Mouse (Mus musculus) mesoderm, embryonic 11.5 days (tissue): ENCODE measurements around the gene Golph3.
A peak's percentile ranks its signal among the peaks of the same experiment; 100 is the strongest.

Source experiments
- DNase-seq: peaks from one replicate; pipeline ENCODE4 v3.0.0-alpha.2; 2012; ENCODE audit warnings: low read depth, low spot score

The Golph3 gene

DNA sequence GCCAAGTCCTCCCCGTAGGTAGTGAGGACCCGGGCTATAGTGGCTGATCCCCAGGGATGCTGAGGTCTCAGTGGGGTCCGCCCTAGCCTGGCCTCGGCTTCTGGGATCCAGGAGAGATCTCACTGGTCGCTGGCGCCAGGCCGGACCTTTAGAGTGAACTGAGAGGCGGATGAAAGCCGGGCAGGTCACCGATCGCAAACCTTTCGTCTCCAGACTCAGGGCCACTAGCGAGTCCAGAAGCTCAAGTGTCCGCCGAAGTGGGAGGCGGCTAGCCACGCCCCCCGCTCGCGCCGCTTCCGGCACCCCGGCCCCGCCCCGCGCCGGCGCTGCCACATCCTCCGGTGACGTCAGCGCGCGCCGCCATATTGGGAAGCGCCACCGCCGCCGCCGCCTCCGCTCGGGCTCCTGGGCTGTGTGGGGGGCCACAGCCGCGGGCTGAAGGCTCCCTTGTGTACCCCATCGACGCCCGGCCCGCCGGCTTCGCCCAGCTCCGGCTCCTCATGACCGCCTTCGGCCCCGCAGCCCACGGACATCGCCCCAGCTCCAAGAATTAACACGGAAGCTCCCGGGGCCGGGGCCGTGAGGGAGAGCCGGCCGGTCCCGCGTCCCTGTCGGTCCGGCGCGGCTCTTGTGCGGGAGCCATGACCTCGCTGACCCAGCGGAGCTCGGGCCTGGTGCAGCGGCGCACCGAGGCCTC is at the start of gene Golph3:
Golph3 (plus strand) TSS at position 360 of the 697 bp plus-strand sequence.
- peak; percentile 91 for DNase-seq

DNA sequence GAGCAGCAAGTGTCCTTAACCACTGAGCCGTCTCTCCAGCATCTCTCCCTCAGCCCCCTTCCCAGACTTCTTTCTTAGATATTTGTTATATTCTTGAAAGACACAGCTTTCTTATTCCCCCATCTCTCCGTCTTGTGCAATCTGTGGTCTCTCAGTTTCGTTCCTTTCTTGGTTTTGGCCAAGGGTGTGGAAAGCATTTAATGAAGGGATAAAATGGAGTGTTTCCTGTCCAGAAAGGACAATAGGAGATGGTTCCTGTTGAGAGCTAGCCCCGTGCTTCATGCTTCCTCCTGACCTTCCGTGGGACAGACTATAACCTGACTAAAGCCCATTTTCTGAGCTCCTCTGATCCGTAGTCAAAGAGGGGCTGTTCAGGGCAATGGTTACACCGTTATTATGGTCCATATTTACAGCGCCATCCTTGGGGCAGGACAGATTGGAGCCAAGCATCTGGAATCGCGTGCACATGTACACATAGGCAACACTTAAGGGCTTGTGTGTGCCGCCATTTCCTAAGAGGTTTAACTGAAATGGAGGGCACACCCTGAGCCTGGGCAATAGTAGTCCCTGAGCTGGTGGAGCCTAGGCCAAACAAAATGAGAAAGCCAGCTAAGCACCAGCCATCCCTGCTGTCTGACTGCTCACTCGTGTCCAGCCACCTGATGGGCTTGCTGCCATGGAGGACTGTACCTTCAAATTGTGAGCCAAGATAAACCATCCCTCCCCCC is 47.8 kb upstream of the Golph3 start:
- no peak for DNase-seq

DNA sequence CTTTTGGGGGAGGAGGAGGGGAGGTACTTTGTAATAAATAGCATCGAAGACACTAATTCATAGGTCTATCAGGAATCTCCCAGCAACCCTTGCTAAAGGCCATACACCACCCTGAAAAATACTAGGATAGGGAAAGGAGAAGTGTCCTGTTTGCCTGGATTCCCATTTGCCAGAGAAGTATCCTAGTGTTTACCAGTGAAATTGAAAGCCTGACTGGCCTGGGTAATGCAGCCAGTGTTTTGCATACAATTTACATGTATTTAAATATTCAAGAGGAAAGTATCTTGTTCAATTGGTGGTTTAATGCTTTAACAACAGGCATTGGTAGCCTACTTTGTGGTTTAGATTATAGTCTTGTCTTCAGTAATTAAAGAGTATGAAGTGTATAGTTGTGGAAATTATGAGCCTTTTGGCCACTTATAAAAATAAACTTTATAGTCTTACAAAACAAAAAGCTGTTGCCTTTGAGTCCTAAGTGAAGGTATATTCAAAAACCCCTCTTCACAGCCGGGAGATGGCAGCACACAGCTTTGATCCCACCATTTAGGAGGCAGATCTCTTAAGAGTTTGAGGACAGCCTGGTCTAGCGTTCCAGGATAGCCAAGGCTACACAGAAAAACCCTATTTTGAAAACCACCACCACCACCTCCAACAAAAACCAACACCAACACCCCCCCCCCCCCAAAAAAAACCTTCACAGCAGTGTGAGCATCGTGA is 47.0 kb upstream of the Golph3 start:
- DNase-seq, result no peak

DNA sequence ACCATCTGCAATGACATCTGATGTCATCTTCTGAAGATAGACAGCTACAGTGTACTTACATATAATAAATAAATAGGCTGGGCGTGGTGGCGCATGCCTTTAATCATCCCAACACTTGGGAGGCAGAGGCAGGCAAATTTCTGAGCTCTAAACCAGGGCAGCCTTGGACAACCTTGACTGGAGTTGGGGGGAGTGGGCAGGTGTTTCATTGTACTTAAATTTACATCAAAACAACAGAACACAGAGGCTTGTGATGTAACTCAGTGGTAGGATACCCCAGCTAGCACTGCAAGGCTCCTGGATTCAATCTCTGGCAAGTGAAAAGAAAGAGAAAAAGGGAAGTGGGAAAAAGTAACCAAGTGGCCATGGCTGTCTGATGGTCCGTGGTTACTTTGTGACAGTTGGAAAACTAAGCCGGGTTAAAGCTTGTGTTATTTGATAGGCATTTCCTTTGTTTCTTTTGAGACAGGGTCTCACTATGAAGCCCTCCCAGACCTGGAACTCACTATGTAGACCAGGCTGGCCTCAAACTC is 46.1 kb upstream of the Golph3 start:
- no peak for DNase-seq

DNA sequence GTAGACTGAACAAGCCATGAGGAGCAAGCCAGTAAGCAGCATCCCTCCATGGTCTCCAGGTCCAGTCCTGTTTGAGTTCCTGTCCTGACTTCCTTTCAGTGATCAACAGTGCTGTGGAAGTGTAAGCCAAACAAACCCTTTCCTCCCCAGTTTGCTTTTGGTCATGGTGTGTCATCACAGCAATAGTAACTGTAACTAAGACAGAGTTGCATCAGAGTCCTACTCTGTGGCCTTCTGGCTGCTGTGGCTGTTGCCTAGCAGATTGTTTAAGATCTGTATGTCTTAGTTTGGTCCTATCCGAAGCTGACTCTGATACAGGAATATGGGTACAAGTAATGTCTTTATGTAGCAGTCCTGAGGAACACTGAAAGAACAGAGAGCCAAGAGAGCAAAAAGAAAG is 41.4 kb upstream of the Golph3 start:
- DNase-seq, result no peak

DNA sequence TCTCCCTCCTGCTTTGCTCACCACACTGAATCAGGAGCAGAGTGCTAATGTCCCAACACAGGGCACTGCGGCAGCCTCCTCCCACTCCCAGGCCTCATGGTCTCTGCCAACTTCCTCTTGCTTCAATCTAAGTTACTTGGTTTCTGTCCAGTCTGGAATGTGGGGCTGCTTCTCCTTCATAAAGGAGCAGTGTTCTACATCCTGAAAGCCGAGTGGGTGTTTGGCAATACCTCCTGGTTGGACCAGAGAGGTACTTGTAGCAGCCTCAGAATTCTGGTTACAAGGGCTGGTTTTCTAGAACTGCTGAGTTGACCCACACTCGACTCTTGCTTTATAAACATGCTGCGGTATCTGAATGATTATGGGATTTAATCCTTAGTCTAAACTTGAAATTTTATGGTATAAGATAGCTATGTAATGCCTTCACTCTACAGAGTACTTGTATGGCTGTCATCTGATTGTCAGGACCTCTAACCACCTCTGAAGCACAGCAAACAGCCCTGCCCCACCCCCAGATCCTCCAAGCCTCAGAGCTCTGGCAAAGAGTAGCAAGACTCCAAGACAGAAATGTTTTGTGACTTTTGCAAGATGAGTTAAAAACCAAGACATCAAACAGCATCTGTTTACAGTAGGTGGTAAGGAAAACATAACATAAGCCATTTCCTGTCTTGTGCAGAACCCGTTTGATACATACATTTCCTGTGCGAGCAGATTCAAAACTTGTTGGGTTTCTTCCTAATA is 36.3 kb upstream of the Golph3 start:
- no peak for DNase-seq

DNA sequence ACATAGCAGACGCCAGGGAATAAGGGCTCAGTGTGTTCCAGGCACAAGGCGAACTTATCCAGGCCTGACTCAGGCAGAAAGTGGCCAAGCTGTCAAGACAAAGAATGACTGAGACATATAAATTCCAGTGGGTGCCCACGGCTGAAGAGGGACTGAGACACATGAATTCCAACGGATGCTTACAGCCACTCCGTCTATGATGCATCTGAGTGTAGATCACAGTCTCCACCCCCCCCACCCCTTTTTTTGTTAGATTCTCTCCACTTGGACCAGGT is 35.8 kb upstream of the Golph3 start:
- DNase-seq, result no peak

DNA sequence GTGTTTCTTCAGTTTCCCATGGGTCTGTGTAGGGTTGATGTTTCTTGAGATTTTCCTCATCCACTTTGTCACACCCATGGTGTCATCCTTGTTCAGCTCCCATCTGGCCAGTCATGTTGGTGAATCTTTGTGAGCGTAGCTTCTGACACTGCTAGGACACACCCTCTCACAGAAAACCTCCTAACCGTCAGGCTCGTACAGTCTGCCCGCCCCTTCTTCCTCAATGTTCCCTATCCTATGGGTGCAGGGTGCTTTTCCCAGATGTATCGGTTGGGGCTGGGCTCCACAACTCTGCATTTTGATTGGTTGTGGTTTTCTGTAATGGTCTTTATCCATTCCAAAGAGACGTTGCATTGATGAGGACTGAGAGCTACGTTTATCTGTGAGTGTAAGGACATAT is 30.9 kb upstream of the Golph3 start:
- DNase-seq, result no peak

DNA sequence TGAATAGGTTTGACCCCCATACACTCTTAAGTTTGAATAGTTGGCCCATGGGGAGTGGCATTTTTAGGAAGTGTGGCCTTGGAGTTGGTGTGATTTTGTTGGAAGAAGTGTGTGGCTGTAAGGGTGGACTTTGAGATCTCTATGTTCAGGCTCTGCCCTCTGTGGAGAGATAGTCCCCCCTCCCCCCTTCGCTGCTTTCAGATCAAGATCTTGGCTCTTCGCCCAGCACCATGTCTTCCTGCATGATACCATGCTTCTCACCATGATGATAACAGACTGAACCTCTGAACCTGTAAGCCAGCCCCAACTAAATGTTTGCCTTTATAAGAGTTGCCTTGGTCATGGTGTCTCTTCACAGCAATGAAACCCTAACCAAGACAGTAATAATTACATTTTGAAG is 29.5 kb upstream of the Golph3 start:
- DNase-seq, result no peak

DNA sequence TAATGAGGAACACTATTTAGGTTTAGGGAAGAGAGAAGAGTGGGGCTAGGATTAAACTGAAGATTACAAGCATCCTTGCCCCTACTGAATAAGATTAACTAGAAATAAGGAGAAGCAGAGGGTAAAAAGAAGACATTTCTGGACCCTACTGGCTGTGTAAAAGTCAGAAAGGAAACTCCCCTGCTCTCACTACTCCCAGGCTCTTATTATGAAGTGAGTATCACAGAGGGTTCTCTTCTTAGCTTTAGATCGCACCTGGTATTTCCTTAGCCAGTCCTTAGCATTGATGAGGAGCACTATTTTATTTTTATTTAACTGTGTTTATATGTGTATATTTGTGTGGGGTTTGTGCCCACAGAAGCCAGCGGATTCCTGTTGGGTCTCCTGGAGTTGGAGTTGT is 25.0 kb upstream of the Golph3 start:
- DNase-seq, result no peak

DNA sequence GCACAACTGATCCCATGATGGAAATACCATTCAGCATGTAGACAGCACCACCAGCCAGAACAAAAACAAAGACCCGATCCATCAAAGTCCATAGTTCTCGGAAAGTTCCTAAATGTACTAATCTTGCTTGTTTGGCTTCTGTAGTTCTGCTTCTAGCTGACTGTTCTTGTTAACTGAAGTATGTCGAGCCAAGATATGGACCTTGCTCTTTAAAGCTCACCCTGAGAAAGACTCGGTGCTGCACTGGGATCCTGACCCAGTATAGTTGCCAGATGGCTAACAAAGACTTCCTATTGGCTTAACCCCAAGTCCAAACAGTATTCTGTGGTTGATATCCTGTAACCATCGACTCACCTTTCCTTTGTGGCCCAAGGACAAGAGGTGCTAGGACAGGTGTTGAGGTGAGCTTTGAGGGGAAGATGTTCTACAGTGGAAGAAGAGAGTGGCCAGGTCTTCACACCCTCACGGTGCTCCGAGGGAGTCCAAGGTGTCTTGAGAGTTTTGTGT is 23.0 kb upstream of the Golph3 start:
- DNase-seq, result no peak

DNA sequence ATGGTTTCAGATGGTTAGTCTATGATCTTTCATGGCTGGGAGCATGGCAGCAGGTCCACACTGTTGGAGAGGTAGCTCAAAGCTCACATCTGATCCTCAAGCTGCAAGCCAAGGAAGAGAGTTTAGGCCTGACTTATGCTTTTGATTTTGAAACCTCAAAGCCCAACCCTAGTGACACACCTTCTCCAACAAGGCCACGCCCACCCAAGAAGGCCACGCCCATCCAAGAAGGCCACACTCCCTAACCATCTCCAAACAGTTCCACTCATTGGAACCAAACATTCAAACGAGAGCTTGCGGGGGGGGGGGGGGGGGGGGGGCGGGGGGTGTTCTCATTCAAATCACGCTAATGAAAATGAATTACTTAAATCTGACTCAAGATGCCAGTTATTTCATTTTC is 19.5 kb upstream of the Golph3 start:
- no peak for DNase-seq

DNA sequence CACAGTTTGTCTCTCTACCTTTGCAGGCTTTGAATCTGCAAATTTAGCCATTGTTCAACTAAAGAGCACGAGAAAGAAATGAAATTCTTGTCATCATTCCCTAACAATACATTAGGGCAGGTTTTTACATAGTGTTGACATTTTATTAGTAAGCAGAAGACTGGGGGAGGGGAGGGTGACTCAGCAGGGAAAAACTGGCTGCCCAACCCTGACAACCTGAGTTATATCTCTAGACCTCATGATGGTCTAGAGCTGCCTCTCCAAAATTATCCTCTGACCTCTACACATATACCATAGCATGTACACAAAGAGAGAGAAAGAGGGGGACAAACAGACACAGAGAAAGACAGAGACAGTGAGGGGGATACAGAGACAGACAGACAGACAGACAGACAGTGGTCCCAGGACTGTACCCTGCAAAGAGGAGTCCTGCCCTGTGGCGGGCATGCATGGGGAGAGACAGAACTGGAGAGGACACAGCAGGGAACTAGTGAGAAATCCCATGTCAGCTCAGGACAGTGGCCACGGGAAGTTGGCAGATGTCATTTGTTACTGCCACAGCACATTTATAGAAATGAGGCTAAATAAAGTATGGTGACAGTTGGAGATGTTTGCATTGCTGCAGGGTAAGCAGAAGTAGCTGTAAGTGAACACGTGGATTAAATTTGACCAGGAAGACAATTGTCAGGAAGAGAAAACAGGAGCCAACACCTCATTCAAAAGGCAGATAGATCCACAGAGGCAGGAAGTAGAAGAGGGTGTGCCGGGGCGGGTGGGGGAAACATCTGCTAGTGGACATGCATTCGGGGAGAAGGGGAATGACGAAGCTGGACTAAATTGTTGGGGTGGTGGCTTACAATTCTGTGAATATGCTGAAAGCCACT is 14.8 kb upstream of the Golph3 start:
- DNase-seq, result no peak

DNA sequence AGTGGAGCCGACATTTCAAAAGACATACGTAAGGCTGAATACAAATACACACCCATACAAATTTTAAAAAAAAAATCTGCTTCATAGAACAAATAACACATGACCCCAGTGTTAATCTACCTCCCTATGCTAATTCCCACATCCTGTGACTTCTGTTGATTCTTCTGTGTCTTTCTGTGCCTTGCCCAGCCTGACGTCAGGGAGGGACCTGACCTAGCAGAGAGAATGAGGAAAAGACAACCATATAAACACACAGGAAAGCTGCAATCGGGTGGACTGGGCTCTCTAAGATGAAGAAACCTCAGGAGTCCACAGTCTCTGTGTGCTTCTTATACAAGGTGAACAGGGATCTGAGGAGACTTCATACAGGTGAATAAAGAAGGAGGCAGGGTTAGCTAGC is 14.1 kb upstream of the Golph3 start:
- DNase-seq, result no peak

DNA sequence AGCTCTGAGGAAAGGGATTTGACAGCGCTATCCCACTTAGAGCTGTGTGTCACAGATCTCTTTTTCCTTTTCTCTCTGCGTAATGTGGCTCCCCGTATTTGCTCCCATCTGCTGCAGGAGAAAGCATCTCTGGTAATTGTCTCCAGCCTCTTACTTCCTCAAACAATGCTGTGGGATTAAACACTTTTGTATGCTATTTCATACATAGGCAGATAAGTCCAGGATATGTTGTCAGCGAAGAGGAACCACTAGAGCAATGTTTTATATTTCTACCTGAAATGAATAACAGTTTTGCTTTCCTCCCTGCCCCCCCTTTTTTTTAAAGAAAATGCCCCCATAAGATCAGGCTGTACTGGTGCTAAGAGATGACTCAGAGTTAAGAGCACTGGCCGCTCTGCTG is 12.7 kb upstream of the Golph3 start:
- DNase-seq, result no peak

DNA sequence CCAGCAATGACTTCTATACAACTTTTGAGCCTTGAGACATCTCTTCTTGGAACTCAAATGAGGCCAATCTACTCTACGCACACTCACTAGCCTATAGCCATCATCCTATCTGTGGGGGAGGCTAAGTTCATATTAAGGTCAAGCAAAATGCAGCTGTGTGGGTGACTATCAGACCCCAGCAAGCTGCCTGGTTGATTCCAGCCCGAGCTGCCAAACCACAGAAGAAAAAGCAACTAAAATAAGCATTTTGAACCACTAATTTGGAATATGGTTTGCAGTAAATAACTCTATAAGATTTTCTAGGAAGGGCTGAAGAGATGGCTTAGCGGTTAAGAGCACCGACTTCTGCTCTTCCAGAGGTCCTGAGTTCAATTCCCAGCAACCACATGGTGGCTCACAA is 10.6 kb upstream of the Golph3 start:
- no peak for DNase-seq

DNA sequence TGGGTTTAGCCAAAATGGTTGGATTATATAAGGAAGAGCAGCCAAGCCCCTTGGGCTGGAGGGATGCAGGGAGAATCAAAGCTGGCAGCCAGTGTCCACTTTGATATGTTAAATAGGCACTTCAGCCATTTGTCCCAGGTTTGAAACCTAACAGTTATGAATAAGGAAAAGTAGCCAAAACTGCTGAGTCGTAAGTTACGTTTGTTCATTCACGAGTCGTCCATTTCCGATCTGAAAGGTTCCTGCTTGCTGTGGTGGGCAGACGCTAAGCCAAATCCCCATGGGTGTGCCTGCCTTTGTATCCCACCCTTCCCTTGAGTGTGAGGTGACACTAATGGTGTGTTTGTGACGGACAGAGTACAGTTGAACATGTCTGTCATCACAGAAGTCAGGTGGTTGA is 9.8 kb upstream of the Golph3 start:
- no peak for DNase-seq

DNA sequence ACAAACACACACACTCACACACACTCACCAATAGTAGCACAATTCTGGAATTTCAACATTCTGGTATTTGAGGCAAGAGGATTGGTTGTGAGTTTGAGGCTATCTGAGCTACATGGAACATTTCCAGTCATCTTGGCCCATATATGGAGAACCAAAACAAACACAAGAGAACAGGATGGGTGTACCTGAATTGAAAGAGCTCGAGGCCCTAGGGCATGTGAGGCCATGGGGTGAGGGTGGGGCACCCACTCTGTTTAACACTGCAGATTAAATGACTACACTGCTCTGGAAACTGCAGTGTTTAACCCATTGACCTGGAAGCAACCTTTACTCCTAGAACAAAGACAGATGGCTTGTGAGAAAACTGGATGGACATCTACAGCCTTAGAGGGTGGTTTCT is 8.0 kb upstream of the Golph3 start:
- no peak for DNase-seq

DNA sequence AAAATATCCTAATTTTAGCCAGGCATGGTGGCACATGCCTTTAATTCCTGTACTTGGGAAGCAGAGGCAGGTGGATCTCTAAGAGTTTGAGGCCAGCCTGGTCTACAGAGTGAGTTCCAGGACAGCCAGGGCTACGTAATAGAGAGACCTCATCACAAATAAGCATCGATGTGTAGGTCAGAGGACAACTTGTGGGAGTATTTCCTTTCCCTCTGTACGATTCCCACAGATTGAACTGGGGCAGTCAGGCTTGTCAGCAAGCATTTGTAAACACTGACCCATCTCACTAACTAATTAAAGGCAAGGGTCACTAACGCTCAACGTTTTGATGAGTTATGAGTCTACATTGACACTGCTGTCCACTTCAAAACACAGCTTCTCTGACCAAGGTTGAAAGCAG is 6.7 kb upstream of the Golph3 start:
- no peak for DNase-seq

DNA sequence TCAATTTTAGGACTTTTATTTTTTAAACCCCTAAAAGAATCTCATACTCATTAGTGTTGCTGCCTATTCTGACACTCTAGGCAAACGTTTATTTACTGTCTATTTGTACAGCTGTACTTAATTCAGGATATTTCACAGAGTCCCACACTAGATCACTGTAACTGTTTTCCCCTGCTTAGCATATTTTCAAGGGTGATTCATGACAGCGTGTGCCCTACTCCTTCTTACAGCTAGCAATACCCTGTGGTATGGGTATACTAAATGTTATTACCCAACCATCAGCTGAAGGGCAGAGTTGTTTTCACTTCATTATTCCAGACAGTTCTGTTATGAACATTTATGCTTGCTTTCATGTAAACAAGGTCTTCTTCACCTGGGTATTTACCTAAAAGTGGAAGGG is 5.3 kb upstream of the Golph3 start:
- DNase-seq, result no peak

DNA sequence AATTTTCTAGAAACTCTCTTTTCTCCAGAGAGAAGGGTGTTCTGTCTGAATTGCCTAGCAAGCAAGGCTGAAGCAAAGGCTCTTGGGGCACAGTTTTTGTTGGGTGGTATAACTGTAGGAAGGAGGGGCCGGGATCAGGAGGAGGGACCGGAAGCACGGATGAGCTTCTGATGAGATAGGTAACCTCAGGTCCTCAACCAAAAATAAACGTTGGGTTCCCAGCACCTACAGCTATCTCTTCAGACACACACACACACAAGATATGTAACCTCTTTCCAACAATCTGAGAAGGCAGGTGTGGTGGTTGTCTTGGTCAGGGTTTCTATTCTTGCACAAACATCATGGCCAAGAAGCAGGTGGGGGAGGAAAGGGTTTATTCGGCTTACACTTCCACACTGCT is 4.0 kb upstream of the Golph3 start:
- DNase-seq, result no peak
